Mouse (Mus musculus): ENCODE measurements around the gene Zfhx3.

Gene Zfhx3

GRCm38 (mm10) chr8:108440476-108440875, 498.0 kb downstream of the Zfhx3 start:
- 67% methylated on average over 3 of the region's 3 CpGs for WGBS

GRCm38 (mm10) chr8:108450847-108451246, 508.4 kb downstream of the Zfhx3 start:
- WGBS: 45% methylated on average over 8 of the region's 8 CpGs

GRCm38 (mm10) chr8:108454561-108455311, 512.3 kb downstream of the Zfhx3 start:
- WGBS: 49% methylated on average over 18 of the region's 18 CpGs

GRCm38 (mm10) chr8:108466653-108467052, 524.2 kb downstream of the Zfhx3 start:
- 57% methylated on average over 6 of the region's 6 CpGs for WGBS

- 68% methylated on average over 19 of the region's 19 CpGs for WGBS
These were observed 525.0 kb downstream of the Zfhx3 start for GRCm38 (mm10) chr8:108467172-108468035.

GRCm38 (mm10) chr8:108470269-108470668, 527.8 kb downstream of the Zfhx3 start:
- WGBS: 98% methylated on average over 3 of the region's 3 CpGs

GRCm38 (mm10) chr8:108474556-108474955, 532.1 kb downstream of the Zfhx3 start:
- WGBS: 79% methylated on average over 10 of the region's 10 CpGs

- 89% methylated on average over 8 of the region's 8 CpGs for WGBS
These were observed 535.7 kb downstream of the Zfhx3 start for GRCm38 (mm10) chr8:108478131-108478530.

GRCm38 (mm10) chr8:108480141-108480540, 537.7 kb downstream of the Zfhx3 start:
- WGBS: 89% methylated on average over 12 of the region's 12 CpGs

GRCm38 (mm10) chr8:108481167-108481815, 538.8 kb downstream of the Zfhx3 start:
- 88% methylated on average over 11 of the region's 11 CpGs for WGBS

- WGBS: 60% methylated on average over 12 of the region's 12 CpGs
These were observed 553.7 kb downstream of the Zfhx3 start for GRCm38 (mm10) chr8:108496101-108496500.

- 84% methylated on average over 3 of the region's 3 CpGs for WGBS
These were observed 564.3 kb downstream of the Zfhx3 start for GRCm38 (mm10) chr8:108506779-108507178.

GRCm38 (mm10) chr8:108507769-108508168, 565.3 kb downstream of the Zfhx3 start:
- 78% methylated on average over 3 of the region's 3 CpGs for WGBS

GRCm38 (mm10) chr8:108510641-108511325, 568.3 kb downstream of the Zfhx3 start:
- WGBS: 60% methylated on average over 14 of the region's 14 CpGs

GRCm38 (mm10) chr8:108518116-108518515, 575.7 kb downstream of the Zfhx3 start:
- WGBS: 87% methylated on average over 7 of the region's 7 CpGs

GRCm38 (mm10) chr8:108522050-108522449, 579.6 kb downstream of the Zfhx3 start:
- WGBS: 88% methylated on average over 4 of the region's 4 CpGs

GRCm38 (mm10) chr8:108529421-108529820, 587.0 kb downstream of the Zfhx3 start:
- 95% methylated on average over 7 of the region's 7 CpGs for WGBS

GRCm38 (mm10) chr8:108535121-108535876, 592.9 kb downstream of the Zfhx3 start:
- 50% methylated on average over 16 of the region's 16 CpGs for WGBS

GRCm38 (mm10) chr8:108536186-108536585, 593.7 kb downstream of the Zfhx3 start:
- 32% methylated on average over 7 of the region's 7 CpGs for WGBS

- 14% methylated on average over 15 of the region's 15 CpGs for WGBS
These were observed 594.5 kb downstream of the Zfhx3 start for GRCm38 (mm10) chr8:108536911-108537351.

All from cerebral cortex, adult 2 months (tissue).